Mouse (Mus musculus) midbrain, embryonic 10.5 days (tissue): ENCODE results near the gene Marco. TPM values are rescaled to one million over a fixed set of nuclear protein-coding genes. Genes with fewer than 3 reads are reported as not detected.

Source experiments
- DNase-seq: peaks from one replicate; pipeline ENCODE4 v3.0.0-alpha.2; 2017; ENCODE audit warnings: low spot score
- H3K27ac ChIP-seq: fragments of 300-500 bp; sonication (generic); replicated peaks from 2 replicates; pipeline ENCODE4 v1.5.1; 2016; ENCODE audit warnings: mild to moderate bottlenecking
- H3K27me3 ChIP-seq: fragments of 300-500 bp; sonication (generic); 2 replicates; pipeline ENCODE4 v1.6.1; 2016; ENCODE audit warnings: low read depth, mild to moderate bottlenecking; ENCODE audit not compliant: poor library complexity, severe bottlenecking
- H3K36me3 ChIP-seq: fragments of 300-500 bp; sonication (generic); 2 replicates; pipeline ENCODE4 v1.6.1; 2016; ENCODE audit warnings: mild to moderate bottlenecking, moderate library complexity
- H3K4me1 ChIP-seq: fragments of 300-500 bp; sonication (generic); 2 replicates; pipeline ENCODE4 v1.6.1; 2016
- H3K4me3 ChIP-seq: fragments of 300-500 bp; sonication (generic); 2 replicates; pipeline ENCODE4 v1.5.1; 2016; ENCODE audit warnings: mild to moderate bottlenecking, moderate library complexity
- H3K9me3 ChIP-seq: fragments of 300-500 bp; sonication (generic); replicated peaks from 2 replicates; pipeline ENCODE4 v1.6.1; 2016; ENCODE audit warnings: mild to moderate bottlenecking
- WGBS: fragments of 180-500 bp; shearing (Covaris S2); methylation state at CpG from one replicate; pipeline ENCODE4 v1.1.7; 2016; 5-methylcytosine and 5-hydroxymethylcytosine counted together
- polyA plus RNA-seq: library from polyadenylated mRNA; unstranded; fragments of >200 nt; fragmentation: Nextera tagmentation; extraction: Ambion mirVana; gene quantifications from 2 replicates; pipeline ENCODE4 v1.2.1, GENCODE M21; 2016

Gene Marco
- polyA plus RNA-seq, 1 experiment from 2014 or later = not detected

GRCm38 (mm10) chr1:120480937-120481336 lies 23.9 kb downstream of the Marco start:
- H3K27me3 ChIP-seq = no peaks in the 10 kb centered on the region
- no peak overlapping the region for H3K27ac ChIP-seq
- H3K9me3 ChIP-seq = no peaks in the 10 kb centered on the region
- no peak for DNase-seq
- WGBS = 35% methylated on average over 5 of the region's 5 CpGs
- H3K36me3 ChIP-seq = no peaks in the 10 kb centered on the region
- no peak overlapping the region for H3K4me3 ChIP-seq
- H3K4me1 ChIP-seq = no peaks in the 10 kb centered on the region

GRCm38 (mm10) chr1:120474825-120475224 lies 30.0 kb downstream of the Marco start:
- Histone ChIP-seq H3K27ac (no peak overlapping the region), H3K4me1 (no peaks in the 10 kb centered on the region), H3K9me3 (no peaks in the 10 kb centered on the region), H3K36me3 (no peaks in the 10 kb centered on the region), H3K27me3 (no peaks in the 10 kb centered on the region), H3K4me3 (no peak overlapping the region)
- 76% methylated on average over 4 of the region's 4 CpGs for WGBS
- no peak for DNase-seq

DNA sequence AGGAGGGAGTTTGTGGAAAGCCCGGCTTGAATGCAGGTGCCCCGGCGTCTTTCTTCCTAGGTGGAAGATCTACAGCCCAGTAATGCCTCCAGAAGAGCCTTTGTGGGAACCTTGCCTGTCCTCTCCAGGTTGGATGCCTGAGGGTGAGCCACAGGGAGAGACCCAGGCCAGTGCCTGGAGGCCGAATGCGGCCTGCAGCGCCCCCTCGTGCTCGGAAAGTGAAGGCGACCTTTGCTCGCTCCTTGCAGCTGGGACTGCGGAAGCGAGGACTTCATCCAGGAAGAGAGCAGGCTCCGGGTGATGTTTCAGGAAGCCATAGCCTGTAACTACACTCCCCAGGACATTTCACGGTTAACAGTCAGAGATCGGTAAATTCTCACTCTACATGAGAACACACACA lies 35.9 kb downstream of the Marco start:
- 10% methylated on average over 15 of the region's 15 CpGs for WGBS

DNA sequence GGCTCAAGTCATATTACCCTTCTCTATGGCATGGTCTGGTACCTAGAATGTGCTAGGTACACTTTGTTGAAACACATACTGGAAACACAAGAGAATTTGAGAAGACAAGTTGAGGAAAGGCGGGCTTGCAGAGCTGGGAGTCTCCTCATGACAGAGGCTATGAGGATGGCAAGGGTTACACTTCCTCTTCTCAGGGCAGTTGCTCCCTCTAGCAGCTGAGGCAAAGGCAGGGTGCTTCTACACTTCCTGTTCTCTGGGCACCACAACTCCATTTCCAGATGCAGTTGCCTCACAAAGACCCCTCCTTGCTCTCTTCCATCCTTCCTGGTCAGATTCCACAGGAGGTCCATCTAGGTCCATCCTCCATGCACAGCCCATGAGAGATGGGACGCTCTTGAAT lies 37.5 kb downstream of the Marco start:
- Histone ChIP-seq H3K27me3 (peaks cover 7% of the 10 kb centered on the region; the same call in 1 of the 2 replicates), H3K4me1 (peaks cover 7% of the 10 kb centered on the region), H3K9me3 (no peaks in the 10 kb centered on the region), H3K36me3 (no peaks in the 10 kb centered on the region), H3K27ac (no peak overlapping the region), H3K4me3 (no peak overlapping the region)
- WGBS = 84% methylated on average over 2 of the region's 2 CpGs
- no peak for DNase-seq

More for the DNA sequence above, 35.9 kb downstream of the Marco start:
- no peak overlapping the region for H3K4me3 ChIP-seq
- peak; percentile 71 for DNase-seq
- no peaks in the 10 kb centered on the region for H3K9me3 ChIP-seq
- no peak overlapping the region for H3K27ac ChIP-seq
- H3K27me3 ChIP-seq = peaks cover 7% of the 10 kb centered on the region; the same call in 1 of the 2 replicates
- H3K36me3 ChIP-seq = no peaks in the 10 kb centered on the region
- peaks cover 7% of the 10 kb centered on the region for H3K4me1 ChIP-seq

GRCm38 (mm10) chr1:120466751-120467150 lies 38.1 kb downstream of the Marco start:
- WGBS = 28% methylated on average over 7 of the region's 7 CpGs
- H3K4me1 ChIP-seq = peaks cover 12% of the 10 kb centered on the region
- H3K4me3 ChIP-seq = no peak overlapping the region
- DNase-seq = no peak
- no peaks in the 10 kb centered on the region for H3K9me3 ChIP-seq
- H3K27ac ChIP-seq = no peak overlapping the region
- no peaks in the 10 kb centered on the region for H3K36me3 ChIP-seq
- peaks cover 7% of the 10 kb centered on the region; the same call in 1 of the 2 replicates for H3K27me3 ChIP-seq

DNA sequence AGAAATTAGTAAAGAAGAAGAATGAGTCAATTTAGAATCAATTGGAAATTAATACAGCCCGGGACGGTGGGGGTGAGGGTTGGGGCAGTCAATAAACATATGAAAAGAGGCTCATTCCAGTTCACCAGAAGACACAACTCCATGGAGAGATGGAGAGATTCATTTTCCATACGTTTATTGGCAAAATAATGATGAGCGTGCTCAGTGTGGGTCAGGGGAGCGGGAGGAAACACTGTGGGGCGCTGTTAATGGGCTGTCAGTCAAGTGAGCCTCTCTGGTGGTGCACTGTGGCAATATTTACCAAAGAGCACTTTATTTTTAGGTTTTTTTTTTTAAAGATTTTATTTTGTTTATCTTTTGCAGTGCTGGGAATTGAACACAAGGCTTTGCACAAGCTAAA lies 45.8 kb downstream of the Marco start:
- no peak for DNase-seq
- Histone ChIP-seq H3K4me1 (peaks cover 12% of the 10 kb centered on the region), H3K27ac (no peak overlapping the region), H3K36me3 (no peaks in the 10 kb centered on the region), H3K27me3 (no peaks in the 10 kb centered on the region), H3K4me3 (no peak overlapping the region), H3K9me3 (no peaks in the 10 kb centered on the region)
- WGBS = 77% methylated on average over 6 of the region's 6 CpGs

DNA sequence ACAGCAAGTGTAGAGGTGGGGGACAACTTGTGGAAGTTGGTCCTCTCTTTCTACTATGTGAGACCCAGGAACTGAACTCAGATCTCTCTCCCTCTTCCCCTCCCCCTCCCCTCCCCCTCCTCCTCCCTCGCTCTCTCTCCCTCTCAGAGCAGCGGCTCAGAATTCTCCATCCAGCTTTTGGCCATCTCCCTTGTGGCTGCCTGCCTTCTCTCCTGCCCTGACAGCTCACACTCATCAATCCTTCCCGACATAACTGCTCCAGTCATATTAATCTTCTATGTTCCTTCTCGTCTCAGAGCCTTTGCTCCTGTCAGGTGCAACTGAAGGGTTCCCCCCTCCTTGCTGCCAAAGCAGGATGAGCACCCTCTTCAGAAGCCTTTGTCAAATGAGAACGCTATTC lies 46.3 kb downstream of the Marco start:
- DNase-seq = no peak
- WGBS = 52% methylated on average over 5 of the region's 5 CpGs
- Histone ChIP-seq H3K36me3 (no peaks in the 10 kb centered on the region), H3K4me1 (peaks cover 12% of the 10 kb centered on the region), H3K27ac (no peak overlapping the region), H3K27me3 (no peaks in the 10 kb centered on the region), H3K9me3 (no peaks in the 10 kb centered on the region), H3K4me3 (no peak overlapping the region)

GRCm38 (mm10) chr1:120451486-120452270 lies 53.1 kb downstream of the Marco start:
- no peaks in the 10 kb centered on the region for H3K27me3 ChIP-seq

DNA sequence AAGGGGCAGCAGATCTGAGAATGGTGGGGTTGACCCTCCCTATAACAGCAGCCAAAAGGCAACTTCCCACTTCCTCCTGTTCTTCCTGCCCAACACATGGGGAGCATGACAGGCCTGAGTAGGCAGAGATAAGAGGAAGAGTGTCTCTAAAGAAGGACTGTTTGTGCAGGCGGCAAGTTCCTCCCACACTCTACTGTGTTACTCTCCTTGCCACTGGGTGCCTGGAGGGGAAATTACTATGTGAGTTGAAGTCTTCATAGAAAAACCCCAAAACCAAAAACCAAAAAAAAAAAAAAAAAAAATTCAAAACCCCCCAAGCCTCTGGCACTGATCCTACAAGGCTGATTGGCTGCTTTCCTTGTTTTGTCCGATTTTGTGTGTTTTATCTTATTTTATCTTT lies 55.2 kb downstream of the Marco start:
- Histone ChIP-seq H3K4me1 (no peaks in the 10 kb centered on the region), H3K27ac (no peak overlapping the region), H3K4me3 (no peak overlapping the region), H3K36me3 (no peaks in the 10 kb centered on the region), H3K9me3 (no peaks in the 10 kb centered on the region), H3K27me3 (no peaks in the 10 kb centered on the region)
- no peak for DNase-seq
- WGBS = 82% methylated on average over 2 of the region's 2 CpGs

More at GRCm38 (mm10) chr1:120451486-120452270, 53.1 kb downstream of the Marco start:
- H3K36me3 ChIP-seq = no peaks in the 10 kb centered on the region
- no peak overlapping the region for H3K4me3 ChIP-seq
- no peak overlapping the region for H3K27ac ChIP-seq
- DNase-seq = no peak
- WGBS = 86% methylated on average over 9 of the region's 9 CpGs
- no peaks in the 10 kb centered on the region for H3K9me3 ChIP-seq
- H3K4me1 ChIP-seq = no peaks in the 10 kb centered on the region

GRCm38 (mm10) chr1:120443228-120443639 lies 61.6 kb downstream of the Marco start:
- DNase-seq = no peak
- 86% methylated on average over 3 of the region's 3 CpGs for WGBS

DNA sequence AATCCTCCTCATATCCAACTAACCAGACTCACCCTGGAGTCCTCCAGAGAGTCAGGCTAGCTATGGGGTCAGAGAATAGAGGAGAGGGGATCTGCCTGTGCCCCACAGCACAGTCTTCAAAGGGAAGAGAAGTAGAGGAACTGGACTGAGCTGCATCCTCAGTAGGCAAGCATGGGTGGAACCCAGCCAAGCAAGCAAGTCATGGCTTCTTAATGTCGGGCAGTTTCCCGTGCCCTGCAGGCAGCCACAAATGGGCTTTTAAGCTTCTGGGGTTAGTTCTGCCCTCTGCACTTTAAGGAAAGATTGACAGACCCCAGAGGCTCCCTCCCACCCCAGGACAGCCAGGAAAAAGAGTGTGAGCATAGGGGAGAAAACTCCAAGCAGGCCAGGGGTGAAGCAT lies 63.2 kb downstream of the Marco start:
- no peaks in the 10 kb centered on the region for H3K36me3 ChIP-seq
- H3K27me3 ChIP-seq = no peaks in the 10 kb centered on the region
- 20% methylated on average over 2 of the region's 2 CpGs for WGBS
- H3K9me3 ChIP-seq = no peaks in the 10 kb centered on the region
- no peak overlapping the region for H3K4me3 ChIP-seq
- no peak overlapping the region for H3K27ac ChIP-seq
- H3K4me1 ChIP-seq = no peaks in the 10 kb centered on the region
- DNase-seq = no peak

More at GRCm38 (mm10) chr1:120443228-120443639, 61.6 kb downstream of the Marco start:
- Histone ChIP-seq H3K36me3 (no peaks in the 10 kb centered on the region), H3K4me3 (no peak overlapping the region), H3K9me3 (no peaks in the 10 kb centered on the region), H3K27me3 (no peaks in the 10 kb centered on the region), H3K4me1 (no peaks in the 10 kb centered on the region), H3K27ac (no peak overlapping the region)

DNA sequence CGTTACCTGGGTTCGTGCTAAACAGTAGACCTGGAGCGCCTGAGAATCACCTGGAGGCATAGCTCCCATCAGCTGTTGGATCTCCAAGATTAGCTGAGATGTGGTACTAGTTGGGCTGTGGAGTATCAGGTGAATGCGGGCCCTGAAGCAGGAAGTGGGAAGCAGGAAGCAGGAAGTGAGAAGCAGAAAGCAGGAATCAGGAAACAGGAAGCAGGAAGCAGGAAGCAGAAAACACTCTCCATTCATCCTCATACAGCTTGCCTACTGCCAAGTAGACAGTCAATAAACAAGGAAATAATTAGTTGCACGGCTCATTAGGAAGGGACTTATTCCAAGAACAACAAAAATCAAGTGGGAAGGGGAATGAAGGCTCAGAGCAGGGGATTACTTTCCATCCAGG lies 69.2 kb downstream of the Marco start:
- H3K9me3 ChIP-seq = no peaks in the 10 kb centered on the region
- H3K27ac ChIP-seq = no peak overlapping the region
- 0 out of 2 replicates have a peak, but pooled peaks cover 5% of the 10 kb centered on the region for H3K4me1 ChIP-seq
- H3K36me3 ChIP-seq = no peaks in the 10 kb centered on the region
- no peak overlapping the region for H3K4me3 ChIP-seq
- DNase-seq = no peak
- H3K27me3 ChIP-seq = no peaks in the 10 kb centered on the region
- WGBS = 91% methylated on average over 5 of the region's 5 CpGs

GRCm38 (mm10) chr1:120430171-120430570 lies 74.7 kb downstream of the Marco start:
- no peaks in the 10 kb centered on the region for H3K9me3 ChIP-seq
- no peaks in the 10 kb centered on the region for H3K27me3 ChIP-seq
- no peak for DNase-seq
- H3K4me1 ChIP-seq = 0 out of 2 replicates have a peak, but pooled peaks cover 5% of the 10 kb centered on the region
- H3K36me3 ChIP-seq = no peaks in the 10 kb centered on the region
- H3K4me3 ChIP-seq = no peak overlapping the region
- 85% methylated on average over 5 of the region's 5 CpGs for WGBS
- no peak overlapping the region for H3K27ac ChIP-seq
